Mouse (Mus musculus) myocyte (in vitro differentiated cells): Measurements from ENCODE around the gene Cd101. TPM values are rescaled to one million over a fixed set of nuclear protein-coding genes. Genes with fewer than 3 reads are reported as not detected.

ENCODE experiments used
- H3K27me3 ChIP-seq: one replicate; pipeline ENCODE4 v1.6.1; 2011; ENCODE audit not compliant: control insufficient read depth, insufficient read depth, insufficient read length
- H3K36me3 ChIP-seq: one replicate; pipeline ENCODE4 v1.6.1; 2011; ENCODE audit not compliant: control insufficient read depth, insufficient read depth
- H3K4me2 ChIP-seq: one replicate; pipeline ENCODE4 v1.6.1; 2011; ENCODE audit warnings: low read depth, control low read depth
- H3K4me3 ChIP-seq: one replicate; pipeline ENCODE4 v1.5.1; 2011; ENCODE audit warnings: mild to moderate bottlenecking, control low read depth, moderate library complexity
- H3K79me2 ChIP-seq: one replicate; pipeline ENCODE4 v1.6.1; 2011; ENCODE audit not compliant: control insufficient read depth, insufficient read depth
- H3ac ChIP-seq: one replicate; pipeline ENCODE4 v1.6.1; 2011; ENCODE audit not compliant: control insufficient read depth, insufficient read length
- CEBPB ChIP-seq: IDR thresholded peaks from 2 replicates; pipeline ENCODE4 v1.6.1; 2011; ENCODE audit warnings: mild to moderate bottlenecking, moderate library complexity; ENCODE audit not compliant: poor library complexity, insufficient read depth, severe bottlenecking
- E2F4 ChIP-seq: IDR thresholded peaks from one replicate; pipeline ENCODE4 v1.6.1; 2011; ENCODE audit warnings: mild to moderate bottlenecking, control low read depth, moderate library complexity; ENCODE audit not compliant: insufficient read depth
- MAX ChIP-seq: IDR thresholded peaks from one replicate; pipeline ENCODE4 v1.6.1; 2011; ENCODE audit warnings: low read depth, mild to moderate bottlenecking, control low read depth
- MYOD1 ChIP-seq, 3 experiments: IDR thresholded peaks; one replicate each; pipeline ENCODE4 v1.6.1; 2011; ENCODE audit warnings: control low read depth in 2 of 3, low read depth in 2 of 3, mild to moderate bottlenecking in 2 of 3, moderate library complexity in 1 of 3; ENCODE audit not compliant: insufficient read length in 2 of 3, control insufficient read depth in 1 of 3
- MYOG ChIP-seq, 3 experiments: IDR thresholded peaks; one replicate each; pipeline ENCODE4 v1.6.1; 2011; ENCODE audit warnings: control low read depth in 2 of 3, low read depth in 2 of 3, mild to moderate bottlenecking in 2 of 3; ENCODE audit not compliant: insufficient read length in 2 of 3, control insufficient read depth in 1 of 3, insufficient read depth in 1 of 3
- POLR2A ChIP-seq: IDR thresholded peaks from one replicate; pipeline ENCODE4 v1.6.1; 2011; ENCODE audit warnings: low read depth, mild to moderate bottlenecking, control low read depth, moderate library complexity; ENCODE audit not compliant: insufficient read length
- POLR2AphosphoS2 ChIP-seq: IDR thresholded peaks from one replicate; pipeline ENCODE4 v1.6.1; 2011; ENCODE audit warnings: low read depth, control low read depth; ENCODE audit not compliant: insufficient read length
- REST ChIP-seq: IDR thresholded peaks from one replicate; pipeline ENCODE4 v1.6.1; 2011; ENCODE audit warnings: mild to moderate bottlenecking, control low read depth, moderate library complexity; ENCODE audit not compliant: insufficient read depth, insufficient read length
- SRF ChIP-seq: IDR thresholded peaks from one replicate; pipeline ENCODE4 v1.6.1; 2011; ENCODE audit warnings: low read depth; ENCODE audit not compliant: control insufficient read depth, insufficient read length
- TCF12 ChIP-seq: IDR thresholded peaks from one replicate; pipeline ENCODE4 v1.6.1; 2011; ENCODE audit warnings: mild to moderate bottlenecking, control low read depth; ENCODE audit not compliant: poor library complexity, insufficient read depth, severe bottlenecking
- TCF3 ChIP-seq: IDR thresholded peaks from one replicate; pipeline ENCODE4 v1.6.1; 2011; ENCODE audit warnings: low read depth, control low read depth; ENCODE audit not compliant: insufficient read length
- USF1 ChIP-seq: IDR thresholded peaks from one replicate; pipeline ENCODE4 v1.6.1; 2011; ENCODE audit warnings: low read depth, mild to moderate bottlenecking, control low read depth, moderate library complexity
- polyA plus RNA-seq: library from polyadenylated mRNA; unstranded; fragments of >200 nt; fragmentation: generic; extraction: Trizol; gene quantifications from one replicate; pipeline ENCODE4 v1.2.1, GENCODE M21; 2012; ENCODE audit warnings: missing spikeins

Gene Cd101
- polyA plus RNA-seq, 1 experiment: not detected

DNA sequence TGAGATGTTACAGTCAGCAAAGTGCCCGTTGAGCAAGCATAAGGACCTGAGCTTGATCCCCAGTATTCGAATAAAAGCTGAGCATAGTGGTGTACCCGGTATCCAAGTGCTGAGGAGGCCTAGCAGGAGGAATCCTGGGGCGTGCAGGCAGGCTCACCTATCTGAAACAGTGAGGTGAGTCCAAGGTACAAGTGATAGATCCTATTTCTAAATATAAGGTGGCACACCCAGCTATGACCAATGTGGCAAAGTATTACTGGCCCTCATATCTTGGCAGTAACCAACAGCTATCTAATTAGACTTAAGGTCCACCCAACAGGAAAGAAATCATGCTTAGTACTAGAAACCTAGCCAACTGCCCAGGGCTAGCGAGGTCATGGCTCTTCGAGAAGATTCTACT lies 6.4 kb downstream of the Cd101 start:
- Histone ChIP-seq H3K27me3 (no peaks in the 10 kb centered on the region), H3ac (no peak overlapping the region), H3K4me2 (no peak overlapping the region), H3K79me2 (no peaks in the 10 kb centered on the region), H3K4me3 (no peak overlapping the region), H3K36me3 (no peaks in the 10 kb centered on the region)
- TF ChIP-seq SRF: no peak

DNA sequence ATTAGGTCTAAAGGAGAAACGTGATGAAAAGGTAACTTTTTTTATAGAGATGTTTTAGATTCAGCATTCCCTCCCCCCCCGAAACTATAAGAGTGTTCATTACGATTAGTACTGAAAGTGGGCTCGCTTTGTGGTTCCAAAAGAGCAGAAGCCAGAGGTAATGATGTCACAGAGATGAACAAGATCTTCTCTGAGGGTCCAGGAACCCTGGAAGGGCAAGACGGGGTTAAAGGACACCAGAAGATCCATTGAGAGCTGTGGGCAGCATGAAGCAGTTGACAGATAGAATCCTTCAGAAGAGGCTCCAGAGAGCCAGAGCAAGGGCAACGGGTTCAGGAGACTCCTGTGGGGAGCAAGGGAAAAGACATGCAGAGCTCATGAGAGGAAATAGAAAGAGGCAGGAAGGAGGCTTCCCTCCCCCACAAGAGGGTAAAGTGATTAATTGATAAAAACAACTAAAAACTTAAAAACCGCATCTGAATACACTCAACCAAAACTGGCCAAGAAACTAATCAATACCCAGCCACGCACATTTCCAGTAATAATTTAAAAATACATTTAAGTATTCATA lies 7.8 kb downstream of the Cd101 start:
- Histone ChIP-seq H3K4me3 (no peak overlapping the region), H3K36me3 (no peaks in the 10 kb centered on the region), H3K27me3 (no peaks in the 10 kb centered on the region), H3K79me2 (no peaks in the 10 kb centered on the region), H3K4me2 (no peak overlapping the region), H3ac (no peak overlapping the region)
- TF ChIP-seq MYOD1 (IDR thresholded peaks at IDR 0.05; ENCODE audit: control insufficient read depth in 1 of 3, insufficient read length in 2 of 3, low read depth in 2 of 3) (no peak), E2F4 (no peak), USF1 (no peak), MAX (no peak), TCF3 (no peak), TCF12 (no peak), SRF (no peak), POLR2AphosphoS2 (no peak), MYOG (IDR thresholded peaks at IDR 0.05; ENCODE audit: control insufficient read depth in 1 of 3, insufficient read depth in 1 of 3, insufficient read length in 2 of 3, low read depth in 2 of 3) (no peak), REST (no peak), POLR2A (no peak), CEBPB (no peak)

- Histone ChIP-seq H3K4me3 (no peak overlapping the region), H3K27me3 (no peaks in the 10 kb centered on the region), H3K4me2 (no peak overlapping the region), H3K79me2 (no peaks in the 10 kb centered on the region), H3ac (no peak overlapping the region), H3K36me3 (no peaks in the 10 kb centered on the region)
- TF ChIP-seq CEBPB (no peak), TCF3 (no peak), REST (no peak), MYOG (IDR thresholded peaks at IDR 0.05; ENCODE audit: control insufficient read depth in 1 of 3, insufficient read depth in 1 of 3, insufficient read length in 2 of 3, low read depth in 2 of 3) (no peak), POLR2AphosphoS2 (no peak), SRF (no peak)
Measured at GRCm38 (mm10) chr3:101021073-101021472, 8.3 kb downstream of the Cd101 start.

GRCm38 (mm10) chr3:101018494-101018893 lies 10.9 kb downstream of the Cd101 start:
- no peak overlapping the region for H3K4me2 ChIP-seq
- TF ChIP-seq TCF3: no peak
- TF ChIP-seq POLR2AphosphoS2: no peak
- TF ChIP-seq MYOG (IDR thresholded peaks at IDR 0.05; ENCODE audit: control insufficient read depth in 1 of 3, insufficient read depth in 1 of 3, insufficient read length in 2 of 3, low read depth in 2 of 3): no peak
- TF ChIP-seq SRF: no peak
- TF ChIP-seq TCF12: no peak
- TF ChIP-seq E2F4: no peak
- no peak for TF ChIP-seq REST
- no peak for TF ChIP-seq POLR2A

GRCm38 (mm10) chr3:101016050-101016449 lies 13.3 kb downstream of the Cd101 start:
- Histone ChIP-seq H3K36me3 (no peaks in the 10 kb centered on the region), H3K4me3 (no peak overlapping the region)
- TF ChIP-seq TCF3 (no peak), CEBPB (no peak), USF1 (no peak), POLR2AphosphoS2 (no peak), POLR2A (no peak), MYOD1 (IDR thresholded peaks at IDR 0.05; ENCODE audit: control insufficient read depth in 1 of 3, insufficient read length in 2 of 3, low read depth in 2 of 3) (no peak), MAX (no peak)

More at GRCm38 (mm10) chr3:101018494-101018893, 10.9 kb downstream of the Cd101 start:
- no peaks in the 10 kb centered on the region for H3K27me3 ChIP-seq
- no peak overlapping the region for H3K4me3 ChIP-seq
- H3ac ChIP-seq: no peak overlapping the region
- H3K79me2 ChIP-seq: no peaks in the 10 kb centered on the region
- H3K36me3 ChIP-seq: no peaks in the 10 kb centered on the region

More at GRCm38 (mm10) chr3:101016050-101016449, 13.3 kb downstream of the Cd101 start:
- H3K4me2 ChIP-seq: no peak overlapping the region
- H3ac ChIP-seq: no peak overlapping the region
- no peaks in the 10 kb centered on the region for H3K79me2 ChIP-seq
- no peaks in the 10 kb centered on the region for H3K27me3 ChIP-seq
